Mouse (Mus musculus): ENCODE measurements around the gene Drd3. TPM values are rescaled to one million over a fixed set of nuclear protein-coding genes. Genes with fewer than 3 reads are reported as not detected.

Gene Drd3
- polyA plus RNA-seq, 1 experiment = 0.25 TPM

DNA sequence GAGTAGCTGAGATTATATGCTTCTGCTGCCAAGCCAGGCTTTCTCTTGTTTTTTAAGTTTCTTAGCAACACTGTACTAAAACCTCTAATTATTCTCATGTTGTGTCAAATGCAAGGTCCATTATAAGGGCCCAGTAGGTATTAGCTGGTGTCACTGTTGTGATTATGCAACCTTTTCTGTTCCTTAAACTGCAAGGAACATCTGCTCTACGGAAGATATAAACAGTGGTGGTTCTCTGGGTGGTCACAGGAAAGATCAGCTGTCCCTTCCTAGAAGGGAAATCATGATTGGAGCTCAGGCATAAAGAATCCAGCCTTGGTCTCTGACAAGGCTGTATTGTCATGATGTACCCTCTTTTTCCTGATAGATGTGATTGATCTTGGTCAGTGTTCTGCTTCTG, 57.6 kb downstream of the Drd3 start:
- Histone ChIP-seq H3K4me1 (ENCODE audit: control insufficient read depth, insufficient read depth, insufficient read length, low read length) (peaks cover 2% of the 10 kb centered on the region; the same call in 1 of the 2 replicates), H3K4me3 (ENCODE audit: low read depth, low read length) (no peak overlapping the region), H3K27ac (ENCODE audit: insufficient read depth, low read depth, low read length) (no peak overlapping the region), H3K27me3 (ENCODE audit: control insufficient read depth, insufficient read depth, low read length) (no peaks in the 10 kb centered on the region), H3K36me3 (ENCODE audit: control insufficient read depth, insufficient read depth, low read length) (no peaks in the 10 kb centered on the region)
- TF ChIP-seq CTCF (IDR thresholded peaks at IDR 0.05; ENCODE audit: extremely low read depth, insufficient read length, insufficient replicate concordance, low read depth, low read length) (no peak), POLR2A (IDR thresholded peaks at IDR 0.05; ENCODE audit: low read depth, low read length) (no peak)
- 78% methylated on average over 1 of the region's 1 CpGs for WGBS

DNA sequence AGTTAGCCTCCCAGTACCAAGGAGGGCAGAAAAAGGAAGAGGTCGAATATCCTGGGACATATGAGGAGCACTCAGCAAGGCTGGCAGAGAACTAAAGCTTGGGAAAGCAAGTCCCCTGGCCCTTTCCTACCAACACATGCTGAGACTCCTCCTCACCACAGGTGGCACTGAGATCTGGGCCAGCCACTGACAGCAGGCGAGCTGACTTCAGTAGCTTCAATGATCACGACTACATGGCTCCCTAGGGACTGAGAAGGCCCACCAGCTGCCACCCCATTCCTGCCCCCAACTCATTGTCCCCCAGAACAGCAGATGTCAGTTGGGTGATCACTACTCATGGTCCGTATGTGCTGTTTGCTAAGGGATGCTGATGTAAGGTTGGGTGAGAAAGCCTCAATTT, 60.8 kb downstream of the Drd3 start:
- Histone ChIP-seq H3K4me1 (ENCODE audit: control insufficient read depth, insufficient read depth, insufficient read length, low read length) (0 out of 2 replicates have a peak, but pooled peaks cover 2% of the 10 kb centered on the region), H3K27ac (ENCODE audit: insufficient read depth, low read depth, low read length) (no peak overlapping the region), H3K36me3 (ENCODE audit: control insufficient read depth, insufficient read depth, low read length) (no peaks in the 10 kb centered on the region), H3K4me3 (ENCODE audit: low read depth, low read length) (no peak overlapping the region), H3K27me3 (ENCODE audit: control insufficient read depth, insufficient read depth, low read length) (no peaks in the 10 kb centered on the region)
- no peak for TF ChIP-seq POLR2A (IDR thresholded peaks at IDR 0.05; ENCODE audit: low read depth, low read length)
- TF ChIP-seq CTCF (IDR thresholded peaks at IDR 0.05; ENCODE audit: extremely low read depth, insufficient read length, insufficient replicate concordance, low read depth, low read length) = no peak
- 74% methylated on average over 4 of the region's 4 CpGs for WGBS

DNA sequence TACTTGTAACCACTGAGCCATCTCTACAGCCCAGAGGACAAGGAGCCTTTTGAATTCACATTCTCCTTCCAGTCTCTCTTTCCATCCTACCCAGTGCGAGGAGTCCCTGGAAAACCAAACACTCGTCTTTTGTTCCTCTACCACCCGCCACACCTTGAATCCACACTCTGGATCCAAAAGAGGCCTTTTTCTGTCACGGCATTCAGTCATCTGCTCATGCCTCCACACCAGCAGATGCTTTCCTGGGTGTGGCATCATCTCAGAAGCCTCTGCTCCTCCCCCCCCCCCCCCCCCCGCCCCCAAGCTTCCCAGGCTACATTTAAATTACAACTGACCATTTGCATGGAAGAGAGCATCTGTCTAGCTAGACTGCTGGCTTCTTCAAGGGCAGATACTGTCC, 62.5 kb downstream of the Drd3 start:
- H3K36me3 ChIP-seq (ENCODE audit: control insufficient read depth, insufficient read depth, low read length) = no peaks in the 10 kb centered on the region
- 66% methylated on average over 5 of the region's 5 CpGs for WGBS
- TF ChIP-seq CTCF (IDR thresholded peaks at IDR 0.05; ENCODE audit: extremely low read depth, insufficient read length, insufficient replicate concordance, low read depth, low read length) = no peak
- no peak for TF ChIP-seq POLR2A (IDR thresholded peaks at IDR 0.05; ENCODE audit: low read depth, low read length)
- no peaks in the 10 kb centered on the region for H3K27me3 ChIP-seq (ENCODE audit: control insufficient read depth, insufficient read depth, low read length)
- H3K4me1 ChIP-seq (ENCODE audit: control insufficient read depth, insufficient read depth, insufficient read length, low read length) = 0 out of 2 replicates have a peak, but pooled peaks cover 2% of the 10 kb centered on the region
- H3K4me3 ChIP-seq (ENCODE audit: low read depth, low read length) = no peak overlapping the region
- no peak overlapping the region for H3K27ac ChIP-seq (ENCODE audit: insufficient read depth, low read depth, low read length)

DNA sequence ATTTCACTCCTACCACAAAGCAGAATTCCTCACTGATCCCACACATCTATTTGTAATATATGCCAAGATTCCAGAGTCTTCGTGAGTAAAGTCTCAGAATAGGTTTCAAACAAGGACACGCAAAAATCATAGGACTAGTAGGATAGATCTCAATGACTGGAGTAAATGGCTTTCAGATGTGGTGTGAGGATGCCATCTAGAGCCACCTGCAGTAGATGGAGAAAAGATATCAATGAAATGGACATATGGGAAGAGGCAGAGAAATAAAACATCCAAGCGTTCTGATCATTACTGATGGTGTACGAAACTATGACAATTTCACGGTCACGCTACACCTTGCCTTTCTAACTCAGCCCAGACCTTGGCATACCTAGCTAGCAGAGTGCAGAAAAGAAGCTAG, 64.6 kb downstream of the Drd3 start:
- no peaks in the 10 kb centered on the region for H3K27me3 ChIP-seq (ENCODE audit: control insufficient read depth, insufficient read depth, low read length)
- H3K4me3 ChIP-seq (ENCODE audit: low read depth, low read length) = no peak overlapping the region
- 0 out of 2 replicates have a peak, but pooled peaks cover 2% of the 10 kb centered on the region for H3K4me1 ChIP-seq (ENCODE audit: control insufficient read depth, insufficient read depth, insufficient read length, low read length)
- no peaks in the 10 kb centered on the region for H3K36me3 ChIP-seq (ENCODE audit: control insufficient read depth, insufficient read depth, low read length)
- WGBS = 94% methylated on average over 6 of the region's 6 CpGs
- no peak overlapping the region for H3K27ac ChIP-seq (ENCODE audit: insufficient read depth, low read depth, low read length)
- no peak for TF ChIP-seq POLR2A (IDR thresholded peaks at IDR 0.05; ENCODE audit: low read depth, low read length)
- no peak for TF ChIP-seq CTCF (IDR thresholded peaks at IDR 0.05; ENCODE audit: extremely low read depth, insufficient read length, insufficient replicate concordance, low read depth, low read length)

DNA sequence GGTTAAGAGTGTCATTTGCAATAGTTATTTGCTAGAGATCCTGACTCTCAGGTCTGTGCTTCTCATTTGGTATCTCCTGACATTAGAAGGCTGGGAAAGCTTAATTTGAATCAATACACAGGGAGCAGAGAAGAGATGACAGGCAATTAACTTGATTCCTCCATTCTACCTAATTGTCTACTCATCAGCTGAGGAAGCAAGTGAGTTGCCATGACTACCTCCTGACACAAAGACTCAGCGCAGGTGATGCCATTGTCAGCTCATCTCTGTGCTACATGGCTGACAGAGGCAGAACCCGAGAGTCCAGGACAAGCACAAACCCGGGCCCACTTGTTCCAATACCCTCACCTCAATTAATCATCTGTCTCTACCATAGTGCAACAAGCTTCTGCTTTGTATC, 73.7 kb downstream of the Drd3 start:
- Histone ChIP-seq H3K36me3 (ENCODE audit: control insufficient read depth, insufficient read depth, low read length) (no peaks in the 10 kb centered on the region), H3K27me3 (ENCODE audit: control insufficient read depth, insufficient read depth, low read length) (no peaks in the 10 kb centered on the region), H3K27ac (ENCODE audit: insufficient read depth, low read depth, low read length) (no peak overlapping the region), H3K4me1 (ENCODE audit: control insufficient read depth, insufficient read depth, insufficient read length, low read length) (no peaks in the 10 kb centered on the region), H3K4me3 (ENCODE audit: low read depth, low read length) (no peak overlapping the region)
- TF ChIP-seq POLR2A (IDR thresholded peaks at IDR 0.05; ENCODE audit: low read depth, low read length) (no peak), CTCF (IDR thresholded peaks at IDR 0.05; ENCODE audit: extremely low read depth, insufficient read length, insufficient replicate concordance, low read depth, low read length) (no peak)
- 83% methylated on average over 3 of the region's 3 CpGs for WGBS

DNA sequence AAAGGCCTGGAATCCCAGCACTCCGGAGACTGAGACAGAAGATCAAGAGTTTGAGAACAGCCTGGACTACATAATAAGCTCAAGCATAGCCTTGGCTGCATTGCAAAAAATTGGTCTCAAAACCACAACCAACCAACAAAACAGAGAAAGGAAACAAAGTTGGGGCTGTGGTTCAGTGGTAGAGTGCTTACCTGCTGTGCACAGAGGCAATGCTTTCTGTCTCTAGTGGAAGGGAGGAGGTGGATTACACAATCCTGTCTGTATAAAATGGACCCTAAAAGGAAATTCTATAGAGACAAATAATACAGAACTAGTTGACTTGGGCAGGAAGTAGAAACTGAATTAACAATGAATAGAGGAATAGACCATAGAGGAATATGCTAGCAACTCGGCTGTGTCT, 78.1 kb downstream of the Drd3 start:
- Histone ChIP-seq H3K36me3 (ENCODE audit: control insufficient read depth, insufficient read depth, low read length) (no peaks in the 10 kb centered on the region), H3K27ac (ENCODE audit: insufficient read depth, low read depth, low read length) (no peak overlapping the region), H3K4me1 (ENCODE audit: control insufficient read depth, insufficient read depth, insufficient read length, low read length) (no peaks in the 10 kb centered on the region), H3K27me3 (ENCODE audit: control insufficient read depth, insufficient read depth, low read length) (no peaks in the 10 kb centered on the region), H3K4me3 (ENCODE audit: low read depth, low read length) (no peak overlapping the region)
- 87% methylated on average over 2 of the region's 2 CpGs for WGBS
- TF ChIP-seq POLR2A (IDR thresholded peaks at IDR 0.05; ENCODE audit: low read depth, low read length) (no peak), CTCF (IDR thresholded peaks at IDR 0.05; ENCODE audit: extremely low read depth, insufficient read length, insufficient replicate concordance, low read depth, low read length) (no peak)

DNA sequence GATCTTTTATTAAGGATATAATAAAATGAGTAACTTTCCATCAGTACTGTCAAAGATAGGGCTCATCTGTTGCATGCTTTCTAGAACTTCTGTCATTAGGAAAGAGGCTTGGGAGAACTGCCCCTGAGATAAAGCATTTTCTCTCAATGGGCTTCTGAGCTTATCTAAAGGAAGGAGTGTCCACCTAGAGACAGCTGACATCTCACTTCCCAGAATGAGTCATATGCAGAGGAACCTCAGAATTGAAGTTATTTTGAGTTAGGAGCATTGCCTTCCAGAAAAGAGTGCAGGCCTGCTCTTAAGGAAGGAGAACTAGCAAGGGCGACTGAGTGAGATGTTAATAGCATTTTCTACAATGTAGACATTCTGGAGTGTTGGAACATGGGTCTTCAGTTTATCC, 87.4 kb downstream of the Drd3 start:
- no peaks in the 10 kb centered on the region for H3K36me3 ChIP-seq (ENCODE audit: control insufficient read depth, insufficient read depth, low read length)
- no peaks in the 10 kb centered on the region for H3K4me1 ChIP-seq (ENCODE audit: control insufficient read depth, insufficient read depth, insufficient read length, low read length)
- no peak overlapping the region for H3K27ac ChIP-seq (ENCODE audit: insufficient read depth, low read depth, low read length)
- no peak for TF ChIP-seq POLR2A (IDR thresholded peaks at IDR 0.05; ENCODE audit: low read depth, low read length)
- no peak for TF ChIP-seq CTCF (IDR thresholded peaks at IDR 0.05; ENCODE audit: extremely low read depth, insufficient read length, insufficient replicate concordance, low read depth, low read length)
- 82% methylated on average over 1 of the region's 1 CpGs for WGBS
- no peak overlapping the region for H3K4me3 ChIP-seq (ENCODE audit: low read depth, low read length)
- H3K27me3 ChIP-seq (ENCODE audit: control insufficient read depth, insufficient read depth, low read length) = no peaks in the 10 kb centered on the region

DNA sequence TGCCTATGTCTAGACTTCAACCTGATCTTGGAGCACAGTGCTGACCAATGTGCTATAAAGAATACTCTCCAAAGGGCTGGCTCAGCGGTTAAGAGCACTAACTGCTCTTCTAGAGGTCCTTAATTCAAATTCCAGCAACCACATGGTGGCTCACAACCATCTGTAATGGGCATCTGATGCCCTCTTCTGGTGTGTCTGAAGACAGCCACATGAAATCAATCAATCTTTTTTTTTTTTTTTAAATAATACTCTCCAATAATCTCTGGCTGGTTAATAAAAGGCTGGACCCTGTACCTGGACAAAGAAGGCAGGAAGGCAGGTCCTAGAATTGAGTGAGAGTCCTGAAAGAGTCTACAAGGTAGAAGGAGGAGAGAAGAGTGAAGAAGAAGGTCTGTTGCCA, 96.0 kb downstream of the Drd3 start:
- Histone ChIP-seq H3K27me3 (ENCODE audit: control insufficient read depth, insufficient read depth, low read length) (no peaks in the 10 kb centered on the region), H3K27ac (ENCODE audit: insufficient read depth, low read depth, low read length) (no peak overlapping the region), H3K4me3 (ENCODE audit: low read depth, low read length) (no peak overlapping the region), H3K4me1 (ENCODE audit: control insufficient read depth, insufficient read depth, insufficient read length, low read length) (no peaks in the 10 kb centered on the region), H3K36me3 (ENCODE audit: control insufficient read depth, insufficient read depth, low read length) (no peaks in the 10 kb centered on the region)
- 53% methylated on average over 1 of the region's 1 CpGs for WGBS
- TF ChIP-seq CTCF (IDR thresholded peaks at IDR 0.05; ENCODE audit: extremely low read depth, insufficient read length, insufficient replicate concordance, low read depth, low read length) = no peak
- TF ChIP-seq POLR2A (IDR thresholded peaks at IDR 0.05; ENCODE audit: low read depth, low read length) = no peak

Data from small intestine, adult 2 months (tissue).